Mouse (Mus musculus): ENCODE data around the gene Rsph6a. TPM values are rescaled to one million over a fixed set of nuclear protein-coding genes. Genes with fewer than 3 reads are reported as not detected.

The Rsph6a gene
- polyA plus RNA-seq (2014; fragmentation: Nextera tagmentation; extraction: Ambion mirVana): not detected in 2 replicates

GRCm38 (mm10) chr7:19054047-19054776 lies at the start of gene Rsph6a:
Gene Rsph6a (plus strand): TSS chr7:19054690.
- H3K4me1 ChIP-seq (replicated peaks; ENCODE audit: control insufficient read depth, insufficient read depth, low read length): no peaks in the 10 kb centered on the region
- peak within 1 kb of the TSS; percentile 14; the same call in 1 of the 2 replicates for H3K4me3 ChIP-seq (ENCODE audit: low read depth, low read length)
- no peak within 1 kb of the TSS for H3K27ac ChIP-seq (ENCODE audit: low read depth, low read length)
- 27% methylated on average over 27 of the region's 33 CpGs for WGBS
- H3K4me2 ChIP-seq (replicated peaks; ENCODE audit: low read depth, low read length): peak within 1 kb of the TSS; percentile 43
- H3K9ac ChIP-seq (ENCODE audit: low read depth, low read length): peak within 1 kb of the TSS; percentile 46; the same call in 1 of the 2 replicates
- no peaks in the 10 kb centered on the region for H3K27me3 ChIP-seq (ENCODE audit: control insufficient read depth, insufficient read depth, low read length)
- peaks cover 10% of the 10 kb centered on the region; the same call in 1 of the 2 replicates for H3K36me3 ChIP-seq (ENCODE audit: control insufficient read depth, insufficient read depth, low read length)
- DNase-seq (ENCODE audit: low spot score) (peak; percentile 83), ATAC-seq (ENCODE audit: low FRiP score) (peak; percentile 80)
- no peaks in the 10 kb centered on the region for H3K9me3 ChIP-seq (ENCODE audit: control insufficient read depth, low read length)

GRCm38 (mm10) chr7:19005417-19006121 lies 48.9 kb upstream of the Rsph6a start:
- no peak overlapping the region for H3K9ac ChIP-seq (ENCODE audit: low read depth, low read length)
- peak overlapping the region; percentile 99 for H3K4me2 ChIP-seq (replicated peaks; ENCODE audit: low read depth, low read length)
- peaks cover 4% of the 10 kb centered on the region; the same call in 1 of the 2 replicates for H3K36me3 ChIP-seq (ENCODE audit: control insufficient read depth, insufficient read depth, low read length)
- H3K4me3 ChIP-seq (ENCODE audit: low read depth, low read length): peak overlapping the region; percentile 84; the same call in 1 of the 2 replicates
- WGBS: 83% methylated on average over 33 of the region's 34 CpGs
- H3K4me1 ChIP-seq (replicated peaks; ENCODE audit: control insufficient read depth, insufficient read depth, low read length): peaks cover 12% of the 10 kb centered on the region
- DNase-seq (ENCODE audit: low spot score) (no peak), ATAC-seq (ENCODE audit: low FRiP score) (no peak)
- no peaks in the 10 kb centered on the region for H3K27me3 ChIP-seq (ENCODE audit: control insufficient read depth, insufficient read depth, low read length)
- no peaks in the 10 kb centered on the region for H3K9me3 ChIP-seq (ENCODE audit: control insufficient read depth, low read length)
- no peak overlapping the region for H3K27ac ChIP-seq (ENCODE audit: low read depth, low read length)

- Histone ChIP-seq H3K4me1 (replicated peaks; ENCODE audit: control insufficient read depth, insufficient read depth, low read length) (peaks cover 12% of the 10 kb centered on the region), H3K9ac (ENCODE audit: low read depth, low read length) (no peak overlapping the region), H3K27ac (ENCODE audit: low read depth, low read length) (no peak overlapping the region), H3K9me3 (ENCODE audit: control insufficient read depth, low read length) (no peaks in the 10 kb centered on the region), H3K4me3 (ENCODE audit: low read depth, low read length) (no peak overlapping the region), H3K27me3 (ENCODE audit: control insufficient read depth, insufficient read depth, low read length) (no peaks in the 10 kb centered on the region), H3K4me2 (replicated peaks; ENCODE audit: low read depth, low read length) (no peak overlapping the region), H3K36me3 (ENCODE audit: control insufficient read depth, insufficient read depth, low read length) (peaks cover 4% of the 10 kb centered on the region; the same call in 1 of the 2 replicates)
- no peak for ATAC-seq (ENCODE audit: low FRiP score)
- peak; percentile 92 for DNase-seq (ENCODE audit: low spot score)
- WGBS: 10% methylated on average over 12 of the region's 12 CpGs
Measured at GRCm38 (mm10) chr7:19006476-19006875, 48.0 kb upstream of the Rsph6a start.

DNA sequence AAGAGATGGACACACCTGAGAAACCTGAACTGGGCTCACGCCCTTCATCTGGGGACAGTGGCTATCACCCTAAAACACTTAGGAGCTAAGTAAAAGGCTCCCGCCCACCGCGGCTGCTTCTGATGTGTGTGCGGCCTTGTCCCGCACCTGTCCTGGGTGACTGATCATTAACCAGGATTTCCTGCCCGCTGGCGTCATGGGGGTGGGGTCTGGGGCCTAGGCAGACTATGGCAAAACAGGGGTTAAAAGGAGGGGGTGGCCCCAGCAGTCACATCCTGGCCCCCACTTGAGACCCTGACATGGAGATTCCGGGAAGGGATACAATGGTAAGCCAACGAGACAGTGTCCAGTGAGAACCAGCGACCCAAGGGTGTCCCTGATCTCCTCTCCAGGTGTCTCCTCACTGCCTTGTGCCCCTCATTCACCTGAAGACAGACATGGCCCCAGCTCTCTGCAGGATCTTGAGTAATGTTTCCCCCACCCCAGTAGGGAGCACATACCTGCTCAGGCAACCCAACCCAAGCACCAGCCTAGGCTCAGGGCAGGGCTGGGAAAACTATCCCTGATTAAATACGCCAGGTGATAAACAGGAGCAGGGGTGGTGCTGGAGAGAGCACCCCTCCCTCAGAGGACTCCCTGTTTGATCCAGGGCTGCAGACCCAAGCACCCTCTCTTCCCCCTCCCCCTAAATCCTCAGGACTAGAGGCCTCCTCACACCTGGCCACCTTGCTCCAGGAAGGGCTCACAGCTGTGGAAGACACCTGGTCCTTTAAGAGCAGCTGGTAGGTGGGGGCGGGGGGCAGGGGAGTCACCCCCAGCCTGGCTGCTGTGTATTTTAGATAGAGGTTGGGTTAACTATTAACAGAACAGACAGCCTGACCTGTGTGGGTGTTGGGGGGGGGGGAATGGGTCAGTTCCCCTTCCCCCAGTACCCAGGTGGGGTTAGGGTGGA lies 47.2 kb upstream of the Rsph6a start:
- ATAC-seq (ENCODE audit: low FRiP score) (no peak), DNase-seq (ENCODE audit: low spot score) (no peak)
- H3K4me2 ChIP-seq (replicated peaks; ENCODE audit: low read depth, low read length): no peak overlapping the region
- peaks cover 4% of the 10 kb centered on the region; the same call in 1 of the 2 replicates for H3K36me3 ChIP-seq (ENCODE audit: control insufficient read depth, insufficient read depth, low read length)
- 75% methylated on average over 13 of the region's 13 CpGs for WGBS
- H3K4me3 ChIP-seq (ENCODE audit: low read depth, low read length): no peak overlapping the region
- no peak overlapping the region for H3K9ac ChIP-seq (ENCODE audit: low read depth, low read length)
- no peaks in the 10 kb centered on the region for H3K27me3 ChIP-seq (ENCODE audit: control insufficient read depth, insufficient read depth, low read length)
- H3K4me1 ChIP-seq (replicated peaks; ENCODE audit: control insufficient read depth, insufficient read depth, low read length): peaks cover 12% of the 10 kb centered on the region
- H3K9me3 ChIP-seq (ENCODE audit: control insufficient read depth, low read length): no peaks in the 10 kb centered on the region
- no peak overlapping the region for H3K27ac ChIP-seq (ENCODE audit: low read depth, low read length)

DNA sequence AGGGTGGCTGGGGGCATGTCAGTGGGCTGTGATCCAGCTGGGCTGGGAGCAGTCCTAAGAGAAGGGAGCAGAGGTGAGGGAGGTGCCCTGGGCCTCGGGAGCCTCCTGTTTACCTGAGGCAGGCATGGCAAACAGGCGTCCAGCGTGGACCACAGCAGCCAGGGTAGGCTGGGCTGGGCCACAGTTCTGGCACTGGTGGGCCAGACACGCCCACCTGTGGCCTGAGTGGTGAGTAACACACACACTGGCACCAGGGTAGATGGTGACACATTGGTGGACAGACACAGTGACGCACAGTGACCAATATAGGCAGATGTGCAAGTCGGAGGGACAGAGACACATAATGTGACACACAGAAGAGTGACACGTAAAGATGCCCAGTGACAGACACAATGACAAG lies 43.9 kb upstream of the Rsph6a start:
- H3K4me3 ChIP-seq (ENCODE audit: low read depth, low read length): no peak overlapping the region
- DNase-seq (ENCODE audit: low spot score) (no peak), ATAC-seq (ENCODE audit: low FRiP score) (no peak)
- H3K36me3 ChIP-seq (ENCODE audit: control insufficient read depth, insufficient read depth, low read length): peaks cover 1% of the 10 kb centered on the region; the same call in 1 of the 2 replicates
- no peak overlapping the region for H3K27ac ChIP-seq (ENCODE audit: low read depth, low read length)
- H3K9me3 ChIP-seq (ENCODE audit: control insufficient read depth, low read length): no peaks in the 10 kb centered on the region
- peaks cover 2% of the 10 kb centered on the region; the same call in 1 of the 2 replicates for H3K4me1 ChIP-seq (replicated peaks; ENCODE audit: control insufficient read depth, insufficient read depth, low read length)
- no peak overlapping the region for H3K4me2 ChIP-seq (replicated peaks; ENCODE audit: low read depth, low read length)
- 84% methylated on average over 7 of the region's 7 CpGs for WGBS
- no peaks in the 10 kb centered on the region for H3K27me3 ChIP-seq (ENCODE audit: control insufficient read depth, insufficient read depth, low read length)
- H3K9ac ChIP-seq (ENCODE audit: low read depth, low read length): no peak overlapping the region

DNA sequence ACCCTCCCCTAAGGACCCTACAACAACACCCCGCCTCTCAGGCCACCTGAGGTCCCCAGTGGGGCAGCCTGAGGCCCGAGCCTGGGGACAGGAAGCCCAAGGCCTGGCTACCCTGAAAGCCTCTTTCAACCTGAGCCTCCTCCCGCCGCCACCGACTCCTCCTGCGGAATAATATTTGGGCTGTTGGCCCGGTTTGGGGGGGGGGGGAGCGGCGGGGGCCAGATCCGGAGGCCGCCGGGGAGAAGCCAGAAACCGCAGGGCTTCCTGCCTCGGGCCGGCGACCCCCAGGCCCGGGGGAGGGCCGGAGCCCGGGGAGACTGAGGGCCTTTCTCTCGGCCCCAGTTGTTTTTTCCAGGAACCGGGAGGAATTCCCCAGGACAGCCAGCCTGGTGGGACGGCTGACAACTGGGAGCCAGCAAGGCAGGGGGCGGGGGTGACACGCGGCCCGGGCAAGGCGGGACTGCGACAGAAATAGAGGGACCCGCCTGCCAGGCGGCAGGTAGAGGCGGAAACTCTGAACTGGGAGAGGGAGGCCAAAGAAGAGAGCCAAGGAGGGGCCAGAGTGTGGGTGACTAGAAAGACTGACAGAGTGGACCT lies 42.4 kb upstream of the Rsph6a start:
- DNase-seq (ENCODE audit: low spot score) (peak; percentile 37), ATAC-seq (ENCODE audit: low FRiP score) (peak; percentile 31)
- Histone ChIP-seq H3K9me3 (ENCODE audit: control insufficient read depth, low read length) (no peaks in the 10 kb centered on the region), H3K4me3 (ENCODE audit: low read depth, low read length) (peak overlapping the region; percentile 26), H3K27ac (ENCODE audit: low read depth, low read length) (no peak overlapping the region), H3K4me2 (replicated peaks; ENCODE audit: low read depth, low read length) (peak overlapping the region; percentile 37), H3K9ac (ENCODE audit: low read depth, low read length) (peak overlapping the region; percentile 69), H3K36me3 (ENCODE audit: control insufficient read depth, insufficient read depth, low read length) (no peaks in the 10 kb centered on the region), H3K4me1 (replicated peaks; ENCODE audit: control insufficient read depth, insufficient read depth, low read length) (no peaks in the 10 kb centered on the region; the same call in 1 of the 2 replicates), H3K27me3 (ENCODE audit: control insufficient read depth, insufficient read depth, low read length) (no peaks in the 10 kb centered on the region)
- 3% methylated on average over 28 of the region's 31 CpGs for WGBS

GRCm38 (mm10) chr7:19012882-19013281 lies 41.6 kb upstream of the Rsph6a start:
- no peak overlapping the region for H3K27ac ChIP-seq (ENCODE audit: low read depth, low read length)
- H3K4me1 ChIP-seq (replicated peaks; ENCODE audit: control insufficient read depth, insufficient read depth, low read length): no peaks in the 10 kb centered on the region; the same call in 1 of the 2 replicates
- no peaks in the 10 kb centered on the region for H3K36me3 ChIP-seq (ENCODE audit: control insufficient read depth, insufficient read depth, low read length)
- WGBS: 51% methylated on average over 2 of the region's 2 CpGs
- no peak overlapping the region for H3K4me2 ChIP-seq (replicated peaks; ENCODE audit: low read depth, low read length)
- H3K4me3 ChIP-seq (ENCODE audit: low read depth, low read length): no peak overlapping the region
- no peaks in the 10 kb centered on the region for H3K27me3 ChIP-seq (ENCODE audit: control insufficient read depth, insufficient read depth, low read length)
- no peak overlapping the region for H3K9ac ChIP-seq (ENCODE audit: low read depth, low read length)
- H3K9me3 ChIP-seq (ENCODE audit: control insufficient read depth, low read length): no peaks in the 10 kb centered on the region
- DNase-seq (ENCODE audit: low spot score): no peak
- ATAC-seq (ENCODE audit: low FRiP score): no peak

GRCm38 (mm10) chr7:19014452-19014851 lies 40.0 kb upstream of the Rsph6a start:
- ATAC-seq (ENCODE audit: low FRiP score) (no peak), DNase-seq (ENCODE audit: low spot score) (no peak)
- H3K9me3 ChIP-seq (ENCODE audit: control insufficient read depth, low read length): no peaks in the 10 kb centered on the region
- no peak overlapping the region for H3K4me2 ChIP-seq (replicated peaks; ENCODE audit: low read depth, low read length)
- no peaks in the 10 kb centered on the region; the same call in 1 of the 2 replicates for H3K4me1 ChIP-seq (replicated peaks; ENCODE audit: control insufficient read depth, insufficient read depth, low read length)
- H3K4me3 ChIP-seq (ENCODE audit: low read depth, low read length): no peak overlapping the region
- 66% methylated on average over 15 of the region's 15 CpGs for WGBS
- H3K27me3 ChIP-seq (ENCODE audit: control insufficient read depth, insufficient read depth, low read length): no peaks in the 10 kb centered on the region
- no peak overlapping the region for H3K27ac ChIP-seq (ENCODE audit: low read depth, low read length)
- H3K9ac ChIP-seq (ENCODE audit: low read depth, low read length): no peak overlapping the region
- no peaks in the 10 kb centered on the region for H3K36me3 ChIP-seq (ENCODE audit: control insufficient read depth, insufficient read depth, low read length)
